Mouse (Mus musculus) stomach, embryonic 16.5 days (tissue): ENCODE data around the gene Agmo. TPM values are rescaled to one million over a fixed set of nuclear protein-coding genes. Genes with fewer than 3 reads are reported as not detected.

ENCODE experiments used
- ATAC-seq: fragments of 200-750 bp; cut with Nextera tagmentation; 2 replicates; pipeline ENCODE4 v1.8.0; 2017; ENCODE audit warnings: moderate number of reproducible peaks, moderate TSS enrichment; ENCODE audit not compliant: insufficient read depth, low FRiP score
- H3K27ac ChIP-seq: fragments of 300-500 bp; sonication (generic); 2 replicates; pipeline ENCODE4 v1.5.1; 2014; ENCODE audit warnings: low read length
- H3K27me3 ChIP-seq: fragments of 300-500 bp; sonication (generic); 2 replicates; pipeline ENCODE4 v1.6.1; 2014; ENCODE audit warnings: low read length, control low read depth, mixed read lengths; ENCODE audit not compliant: control insufficient read depth, insufficient read depth
- H3K36me3 ChIP-seq: fragments of 300-500 bp; sonication (generic); 2 replicates; pipeline ENCODE4 v1.6.1; 2014; ENCODE audit warnings: low read length; ENCODE audit not compliant: control insufficient read depth, insufficient read depth
- H3K4me1 ChIP-seq: fragments of 300-500 bp; sonication (generic); 2 replicates; pipeline ENCODE4 v1.6.1; 2014; ENCODE audit warnings: low read length, control low read depth, mixed read lengths; ENCODE audit not compliant: control insufficient read depth, insufficient read depth
- H3K4me2 ChIP-seq: fragments of 300-500 bp; sonication (generic); 2 replicates; pipeline ENCODE4 v1.6.1; 2014; ENCODE audit warnings: low read depth, low read length, mixed read lengths
- H3K4me3 ChIP-seq: fragments of 300-500 bp; sonication (generic); replicated peaks from 2 replicates; pipeline ENCODE4 v1.5.1; 2014; ENCODE audit warnings: mild to moderate bottlenecking, low read length
- H3K9ac ChIP-seq: fragments of 300-500 bp; sonication (generic); 2 replicates; pipeline ENCODE4 v1.6.1; 2014; ENCODE audit warnings: low read length
- H3K9me3 ChIP-seq: fragments of 300-500 bp; sonication (generic); replicated peaks from 2 replicates; pipeline ENCODE4 v1.6.1; 2016; ENCODE audit warnings: low read length, control low read depth; ENCODE audit not compliant: control insufficient read depth
- WGBS: fragments of 180-500 bp; shearing (Covaris S2); extraction: QIAGEN DNeasy Blood & Tissue Kit; methylation state at CpG from one replicate; pipeline ENCODE4 v1.1.7; 2014; 5-methylcytosine and 5-hydroxymethylcytosine counted together
- polyA plus RNA-seq: library from polyadenylated mRNA; unstranded; fragments of >200 nt; fragmentation: Nextera tagmentation; extraction: Ambion mirVana; gene quantifications from 2 replicates; pipeline ENCODE4 v1.2.1, GENCODE M21; 2015

Agmo gene
- polyA plus RNA-seq, 1 experiment from 2014 or later: 3.2 TPM

DNA sequence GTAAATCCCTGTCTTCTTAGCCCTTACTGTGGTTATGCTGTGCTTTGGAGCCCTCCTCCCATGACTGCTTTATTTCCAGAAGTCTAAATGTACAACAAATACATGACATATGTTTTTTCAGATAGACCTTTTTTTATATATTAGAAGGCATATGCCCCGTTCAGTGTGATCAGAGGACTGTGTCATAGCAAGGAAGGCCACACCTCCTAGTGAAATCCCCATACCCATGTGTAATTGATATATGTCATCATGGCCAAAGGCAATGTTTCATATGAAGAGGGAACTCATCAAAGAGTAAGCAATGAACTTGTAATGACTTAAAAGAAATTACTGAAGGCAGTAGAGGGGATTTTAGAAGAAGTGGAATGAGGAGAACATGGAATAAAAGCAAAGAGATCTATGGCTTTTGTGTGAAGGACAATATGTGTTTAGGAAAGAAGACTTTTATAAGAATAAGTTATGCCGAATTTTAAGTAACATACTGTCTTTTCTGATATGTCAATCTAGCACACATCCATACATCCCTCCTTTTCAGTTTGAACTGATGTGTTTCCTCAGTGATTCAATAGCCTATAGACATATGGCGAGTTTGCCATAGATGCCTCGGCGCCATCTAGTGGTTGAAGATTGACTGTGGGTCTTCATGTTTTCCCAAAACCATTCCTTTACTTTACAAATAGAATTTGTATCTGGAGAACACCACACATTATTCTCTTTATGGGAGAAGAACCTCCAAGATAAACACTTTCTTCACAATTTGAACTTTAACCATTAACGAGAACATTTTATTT lies 209.1 kb downstream of the Agmo start:
- Histone ChIP-seq H3K9me3 (no peaks in the 10 kb centered on the region), H3K36me3 (no peaks in the 10 kb centered on the region), H3K4me1 (no peaks in the 10 kb centered on the region), H3K9ac (no peak overlapping the region), H3K27me3 (no peaks in the 10 kb centered on the region), H3K4me3 (no peak overlapping the region), H3K27ac (no peak overlapping the region), H3K4me2 (no peak overlapping the region)
- 12% methylated on average over 6 of the region's 6 CpGs for WGBS
- ATAC-seq: no peak

DNA sequence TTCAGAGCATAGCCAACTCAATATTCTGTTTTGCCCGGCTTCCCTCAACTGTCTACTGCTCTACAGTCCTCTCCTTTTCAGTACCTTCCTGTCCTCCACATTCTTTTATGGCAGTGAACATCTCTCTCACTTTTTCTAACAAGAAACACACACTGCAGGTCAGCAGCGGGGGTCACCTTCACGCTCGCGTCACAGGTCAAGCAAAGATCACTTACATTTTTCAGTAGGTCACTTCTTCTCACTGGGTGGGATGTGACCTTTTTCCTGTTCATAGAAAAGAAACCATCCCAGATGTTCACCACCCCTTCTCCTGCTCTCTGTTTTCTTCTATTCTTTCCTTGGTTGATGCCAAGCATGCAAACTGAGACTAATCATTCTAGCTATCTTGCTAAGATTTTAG lies 230.2 kb downstream of the Agmo start:
- 77% methylated on average over 5 of the region's 5 CpGs for WGBS
- no peak overlapping the region for H3K4me2 ChIP-seq
- H3K4me3 ChIP-seq: no peak overlapping the region
- no peaks in the 10 kb centered on the region for H3K36me3 ChIP-seq
- no peaks in the 10 kb centered on the region; the same call in 1 of the 2 replicates for H3K9me3 ChIP-seq
- H3K4me1 ChIP-seq: no peaks in the 10 kb centered on the region
- no peak overlapping the region for H3K27ac ChIP-seq
- no peaks in the 10 kb centered on the region for H3K27me3 ChIP-seq
- ATAC-seq: no peak
- H3K9ac ChIP-seq: no peak overlapping the region

DNA sequence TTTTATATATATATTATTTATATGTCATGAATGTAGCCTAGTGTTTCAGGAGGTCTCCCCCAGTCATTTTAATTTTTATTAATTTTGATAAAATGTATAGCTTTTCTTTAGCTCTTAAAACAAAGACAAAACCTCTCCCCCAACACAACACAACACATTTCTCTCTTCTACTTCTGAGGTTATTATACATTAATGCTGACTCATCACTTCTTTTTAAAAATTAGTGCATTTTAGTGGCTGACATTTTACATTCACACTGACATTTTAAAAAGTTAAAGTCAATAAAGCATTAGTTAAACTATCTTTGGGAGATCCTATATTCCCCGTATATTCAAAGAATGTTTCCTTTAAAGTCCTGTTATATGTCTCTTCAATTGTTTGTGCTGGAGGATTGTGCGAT lies 235.4 kb downstream of the Agmo start:
- Histone ChIP-seq H3K27me3 (no peaks in the 10 kb centered on the region), H3K9ac (no peak overlapping the region), H3K4me3 (no peak overlapping the region), H3K4me2 (no peak overlapping the region), H3K9me3 (no peaks in the 10 kb centered on the region), H3K36me3 (no peaks in the 10 kb centered on the region), H3K27ac (no peak overlapping the region), H3K4me1 (no peaks in the 10 kb centered on the region)
- no peak for ATAC-seq
- WGBS: 83% methylated on average over 2 of the region's 2 CpGs

DNA sequence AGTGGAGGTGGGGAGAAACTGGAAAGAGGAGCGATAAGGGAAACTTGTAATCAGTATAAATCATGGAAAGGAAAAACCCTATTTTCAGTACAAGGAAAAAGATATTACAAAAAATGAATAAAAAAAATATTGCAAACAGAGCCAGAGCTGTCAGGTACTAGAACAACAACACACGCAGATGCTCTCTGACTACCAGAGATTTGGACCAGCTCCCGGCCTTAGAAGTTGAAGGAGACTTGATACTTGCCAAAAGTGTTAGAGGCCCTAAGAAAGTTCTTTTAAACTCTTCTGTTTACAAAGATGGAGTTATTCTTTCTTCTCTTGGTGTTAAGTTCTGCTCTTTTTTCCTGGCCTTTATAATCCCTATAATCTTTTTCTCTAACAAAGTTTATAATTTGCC lies 246.6 kb downstream of the Agmo start:
- Histone ChIP-seq H3K4me1 (no peaks in the 10 kb centered on the region), H3K9me3 (no peaks in the 10 kb centered on the region), H3K9ac (no peak overlapping the region), H3K27ac (no peak overlapping the region), H3K4me2 (no peak overlapping the region), H3K4me3 (no peak overlapping the region), H3K36me3 (no peaks in the 10 kb centered on the region), H3K27me3 (no peaks in the 10 kb centered on the region)
- WGBS: 64% methylated on average over 3 of the region's 3 CpGs
- ATAC-seq: no peak

DNA sequence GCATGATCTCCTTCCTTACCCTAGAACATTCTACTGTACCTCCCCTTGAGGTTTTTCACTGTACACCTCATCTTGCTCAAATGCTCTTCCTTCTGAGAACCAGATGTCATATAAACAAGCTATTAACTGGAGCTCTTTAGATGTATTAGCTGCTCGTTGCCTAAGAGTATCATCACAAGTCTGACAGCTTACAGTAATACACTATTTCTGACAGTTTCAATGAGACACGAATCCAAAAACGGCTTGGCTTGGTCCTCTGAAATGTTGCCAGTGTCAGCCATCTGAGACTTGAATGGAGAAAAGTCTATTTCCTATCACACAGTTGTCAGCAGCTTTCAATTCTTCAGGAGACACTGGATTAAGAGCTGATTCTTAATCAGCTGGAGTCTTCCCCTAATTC lies 257.4 kb downstream of the Agmo start:
- Histone ChIP-seq H3K27ac (no peak overlapping the region), H3K4me3 (no peak overlapping the region), H3K27me3 (no peaks in the 10 kb centered on the region), H3K36me3 (no peaks in the 10 kb centered on the region), H3K4me1 (no peaks in the 10 kb centered on the region), H3K9me3 (no peaks in the 10 kb centered on the region), H3K9ac (no peak overlapping the region), H3K4me2 (no peak overlapping the region)
- WGBS: 58% methylated on average over 3 of the region's 3 CpGs
- ATAC-seq: no peak

DNA sequence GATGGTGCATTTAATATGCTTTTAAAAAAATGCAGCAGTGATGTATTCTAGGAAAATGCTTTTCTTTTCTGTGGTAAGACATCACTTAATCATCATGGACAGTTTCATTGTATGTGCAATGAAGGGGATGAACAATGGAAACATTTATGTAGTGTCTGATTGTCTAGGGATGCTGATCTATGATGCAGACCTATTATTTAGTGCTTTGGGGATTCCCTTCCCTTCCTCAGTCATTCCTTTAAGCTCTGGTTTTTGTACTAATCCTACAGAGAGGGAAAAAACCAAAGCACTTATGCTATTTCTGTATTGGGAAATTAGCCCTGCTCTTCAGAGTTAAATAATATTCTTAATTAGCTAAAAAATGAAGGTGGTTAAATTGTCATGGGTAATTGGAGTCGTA lies 266.0 kb downstream of the Agmo start:
- H3K4me3 ChIP-seq: no peak overlapping the region
- H3K9ac ChIP-seq: no peak overlapping the region
- no peaks in the 10 kb centered on the region for H3K9me3 ChIP-seq
- no peaks in the 10 kb centered on the region for H3K36me3 ChIP-seq
- no peaks in the 10 kb centered on the region for H3K27me3 ChIP-seq
- H3K4me2 ChIP-seq: no peak overlapping the region
- WGBS: 65% methylated on average over 1 of the region's 1 CpGs
- H3K27ac ChIP-seq: no peak overlapping the region
- ATAC-seq: no peak
- no peaks in the 10 kb centered on the region for H3K4me1 ChIP-seq

DNA sequence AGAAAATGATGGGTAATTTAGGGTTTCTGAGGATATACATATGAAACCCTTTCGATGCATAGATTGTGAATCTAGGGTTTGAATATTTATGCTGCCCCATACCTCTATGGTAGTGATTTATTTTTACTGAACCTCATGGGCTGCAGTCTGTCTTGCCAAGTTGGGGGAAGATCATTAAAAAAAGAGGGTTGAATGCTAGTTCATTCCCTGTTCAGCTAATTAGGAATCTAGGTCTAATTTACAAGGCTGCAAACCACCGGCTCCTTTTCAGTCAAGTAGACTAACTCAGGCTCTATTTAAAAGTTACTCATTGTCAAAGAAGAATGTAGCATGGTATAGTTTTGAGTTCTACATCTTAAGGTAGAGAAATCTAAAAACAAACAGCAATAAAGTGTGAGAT lies 266.4 kb downstream of the Agmo start:
- H3K4me3 ChIP-seq: no peak overlapping the region
- no peak overlapping the region for H3K9ac ChIP-seq
- H3K9me3 ChIP-seq: no peaks in the 10 kb centered on the region
- no peaks in the 10 kb centered on the region for H3K27me3 ChIP-seq
- H3K4me1 ChIP-seq: no peaks in the 10 kb centered on the region
- no peak for ATAC-seq
- H3K4me2 ChIP-seq: no peak overlapping the region
- H3K27ac ChIP-seq: no peak overlapping the region
- no peaks in the 10 kb centered on the region for H3K36me3 ChIP-seq
- WGBS: 84% methylated on average over 2 of the region's 2 CpGs

DNA sequence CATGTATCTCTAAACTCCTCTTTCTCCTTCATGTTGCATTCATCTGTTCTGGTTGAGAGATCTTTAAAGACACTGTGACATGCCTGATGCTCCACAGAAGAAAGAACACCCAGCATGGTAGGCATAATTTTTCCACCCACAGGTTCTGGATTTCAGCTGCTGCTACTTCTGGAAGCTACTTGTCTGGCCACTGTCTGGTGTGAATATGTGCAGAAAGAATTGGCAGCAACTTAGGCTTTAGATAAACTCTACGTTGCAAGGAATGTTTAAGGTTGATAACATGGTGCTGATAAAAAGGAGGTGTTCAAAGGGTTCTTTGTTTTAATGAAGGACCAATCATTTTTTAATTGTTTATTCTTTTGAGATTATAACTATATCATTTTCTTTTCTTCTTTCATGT lies 280.3 kb downstream of the Agmo start:
- 33% methylated on average over 1 of the region's 1 CpGs for WGBS

DNA sequence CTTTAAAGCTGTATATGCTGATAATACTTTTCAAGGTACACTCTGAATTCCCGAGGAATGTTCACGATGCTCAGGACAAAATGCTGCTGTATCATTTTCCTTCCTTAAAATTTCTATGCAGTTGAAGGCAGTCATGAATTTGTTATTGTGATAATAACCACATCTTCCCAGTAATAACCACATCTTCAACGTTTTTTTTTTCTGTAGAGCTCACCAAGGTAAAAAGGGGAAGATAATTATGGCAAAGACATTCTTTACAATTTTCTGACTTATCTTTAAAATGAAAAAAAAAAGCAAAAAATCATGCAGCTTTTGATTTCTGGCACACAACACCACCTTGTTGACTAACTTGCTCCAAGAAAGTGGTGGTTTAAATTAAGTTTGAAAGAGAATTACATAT lies 283.2 kb downstream of the Agmo start:
- no peak for ATAC-seq
- no peaks in the 10 kb centered on the region for H3K27me3 ChIP-seq
- no peaks in the 10 kb centered on the region for H3K36me3 ChIP-seq
- H3K4me3 ChIP-seq: no peak overlapping the region
- H3K4me2 ChIP-seq: no peak overlapping the region
- H3K9me3 ChIP-seq: no peaks in the 10 kb centered on the region; the same call in 1 of the 2 replicates
- WGBS: 86% methylated on average over 3 of the region's 3 CpGs
- no peaks in the 10 kb centered on the region for H3K4me1 ChIP-seq
- H3K9ac ChIP-seq: no peak overlapping the region
- H3K27ac ChIP-seq: no peak overlapping the region

More for the DNA sequence above, 280.3 kb downstream of the Agmo start:
- Histone ChIP-seq H3K27me3 (no peaks in the 10 kb centered on the region), H3K27ac (no peak overlapping the region), H3K9me3 (no peaks in the 10 kb centered on the region; the same call in 1 of the 2 replicates), H3K4me3 (no peak overlapping the region), H3K4me1 (no peaks in the 10 kb centered on the region), H3K9ac (no peak overlapping the region), H3K4me2 (no peak overlapping the region), H3K36me3 (no peaks in the 10 kb centered on the region)
- no peak for ATAC-seq
